19 mouse cellular contexts compared by ENCODE assay signal in genomic region chr2:104407913-104408312, GRCm38 (mm10). TPM values are rescaled to one million over a fixed set of nuclear protein-coding genes. Genes with fewer than 3 reads are reported as not detected.
DNase-seq lines count a peak whose midpoint lies in the region; ATAC-seq and TF ChIP-seq lines count a peak whose summit lies in the region.
"Had no signal": no experiment of that assay in that cellular context is flagged by ENCODE, and none has a peak within 500 bp of the region (broad histone marks: within the 10 kb centered on the region; RNA-seq: fewer than 3 reads in every experiment).

No protein-coding gene starts in this region.

- no peak for ATAC-seq in hindbrain, embryonic 14.5 days (ENCODE audit: low FRiP score)
- no peak for ATAC-seq in hindbrain, embryonic 11.5 days (ENCODE audit: low FRiP score)
- ATAC-seq in forebrain, embryonic 12.5 days (ENCODE audit: low FRiP score): no peak
- ATAC-seq in hindbrain, postnatal 0 days: no peak
- no peak for ATAC-seq in CD4-positive, CD25-positive, alpha-beta regulatory T cell, adult 4 months

- H3K4me2 ChIP-seq in hindbrain, embryonic 14.5 days (replicated peaks): peak overlapping the region; percentile 55
- H3K4me2 ChIP-seq in hindbrain, embryonic 11.5 days (replicated peaks; ENCODE audit: low read depth, low read length): no peak overlapping the region
- H3K4me2 ChIP-seq in forebrain, embryonic 12.5 days: peak overlapping the region; percentile 92; the same call in 1 of the 2 replicates
- H3K4me2 ChIP-seq in hindbrain, postnatal 0 days (ENCODE audit: low read depth, low read length): peak overlapping the region; percentile 79
- H3K4me2 ChIP-seq: lung, embryonic 15.5 days; stomach, embryonic 15.5 days had no signal

- peak overlapping the region; percentile 78 for H3K4me3 ChIP-seq in hindbrain, embryonic 14.5 days (replicated peaks; ENCODE audit: low read length)
- no peak overlapping the region for H3K4me3 ChIP-seq in hindbrain, embryonic 11.5 days (ENCODE audit: low read depth, low read length)
- H3K4me3 ChIP-seq in cortical plate, adult 2 months (ENCODE audit: insufficient read depth, low read length): peak overlapping the region; percentile 73
- no peak overlapping the region for H3K4me3 ChIP-seq in forebrain, embryonic 12.5 days (replicated peaks)
- H3K4me3 ChIP-seq in hindbrain, postnatal 0 days (ENCODE audit: low read length): peak overlapping the region; percentile 79
- H3K4me3 ChIP-seq: embryonic facial prominence, embryonic 10.5 days; lung, embryonic 15.5 days; stomach, embryonic 15.5 days had no signal

- H3K36me3 ChIP-seq in hindbrain, embryonic 14.5 days (replicated peaks; ENCODE audit: control insufficient read depth, insufficient read depth): no peaks in the 10 kb centered on the region
- no peaks in the 10 kb centered on the region for H3K36me3 ChIP-seq in hindbrain, embryonic 11.5 days (ENCODE audit: control insufficient read depth, insufficient read depth, low read length)
- no peaks in the 10 kb centered on the region for H3K36me3 ChIP-seq in forebrain, embryonic 12.5 days (replicated peaks)
- no peaks in the 10 kb centered on the region for H3K36me3 ChIP-seq in hindbrain, postnatal 0 days (ENCODE audit: insufficient read depth, low read length)
- H3K36me3 ChIP-seq: embryonic facial prominence, embryonic 10.5 days; lung, embryonic 15.5 days; stomach, embryonic 15.5 days had no signal

- 65% methylated on average over 4 of the region's 4 CpGs for WGBS in hindbrain, embryonic 14.5 days
- 69% methylated on average over 4 of the region's 4 CpGs for WGBS in hindbrain, embryonic 11.5 days
- WGBS in forebrain, embryonic 12.5 days: 64% methylated on average over 4 of the region's 4 CpGs
- WGBS in hindbrain, postnatal 0 days: 59% methylated on average over 4 of the region's 4 CpGs

- TF ChIP-seq POLR2A in cortical plate, adult 2 months (IDR thresholded peaks at IDR 0.05; ENCODE audit: extremely low read depth, insufficient read depth, low read length): no peak

- H3K27ac ChIP-seq in hindbrain, embryonic 14.5 days: no peak overlapping the region
- H3K27ac ChIP-seq in hindbrain, embryonic 11.5 days (ENCODE audit: low read depth, low read length): no peak overlapping the region
- H3K27ac ChIP-seq in cortical plate, adult 2 months (ENCODE audit: insufficient read depth, low read length): no peak overlapping the region
- H3K27ac ChIP-seq in forebrain, embryonic 12.5 days: no peak overlapping the region
- H3K27ac ChIP-seq in hindbrain, postnatal 0 days: no peak overlapping the region
- H3K27ac ChIP-seq: embryonic facial prominence, embryonic 10.5 days; liver, embryonic 14.5 days; lung, embryonic 15.5 days; stomach, embryonic 15.5 days had no signal

- H3K4me1 ChIP-seq in hindbrain, embryonic 14.5 days (replicated peaks; ENCODE audit: control insufficient read depth, insufficient read depth, low read length): peaks cover 25% of the 10 kb centered on the region
- H3K4me1 ChIP-seq in hindbrain, embryonic 11.5 days (replicated peaks; ENCODE audit: control insufficient read depth, insufficient read depth, low read length): no peaks in the 10 kb centered on the region
- H3K4me1 ChIP-seq in cortical plate, adult 2 months (ENCODE audit: control insufficient read depth, insufficient read depth, low read length): peaks cover 9% of the 10 kb centered on the region
- peaks cover 14% of the 10 kb centered on the region; the same call in 1 of the 2 replicates for H3K4me1 ChIP-seq in forebrain, embryonic 12.5 days
- H3K4me1 ChIP-seq in hindbrain, postnatal 0 days (ENCODE audit: insufficient read depth, low read length): peaks cover 17% of the 10 kb centered on the region

- peaks cover 10% of the 10 kb centered on the region; the same call in 1 of the 2 replicates for H3K27me3 ChIP-seq in hindbrain, embryonic 14.5 days (ENCODE audit: control insufficient read depth, insufficient read depth, low read length)
- H3K27me3 ChIP-seq in hindbrain, embryonic 11.5 days (ENCODE audit: control insufficient read depth, insufficient read depth, low read length): peaks cover 17% of the 10 kb centered on the region
- H3K27me3 ChIP-seq in forebrain, embryonic 12.5 days: peaks cover 54% of the 10 kb centered on the region
- no peaks in the 10 kb centered on the region for H3K27me3 ChIP-seq in hindbrain, postnatal 0 days (ENCODE audit: insufficient read depth, low read length)

- no peaks in the 10 kb centered on the region for H3K9me3 ChIP-seq in hindbrain, embryonic 14.5 days (ENCODE audit: control insufficient read depth, low read length)
- H3K9me3 ChIP-seq in hindbrain, embryonic 11.5 days (ENCODE audit: control insufficient read depth, low read length): no peaks in the 10 kb centered on the region
- no peaks in the 10 kb centered on the region for H3K9me3 ChIP-seq in forebrain, embryonic 12.5 days
- no peaks in the 10 kb centered on the region for H3K9me3 ChIP-seq in hindbrain, postnatal 0 days (ENCODE audit: low read length)
- H3K9me3 ChIP-seq: embryonic facial prominence, embryonic 10.5 days; lung, embryonic 15.5 days; stomach, embryonic 15.5 days had no signal

- DNase-seq in hindbrain, embryonic 14.5 days (ENCODE audit: low spot score): no peak
- no peak for DNase-seq in hindbrain, embryonic 11.5 days (ENCODE audit: low spot score)
- no peak for DNase-seq in hindbrain, postnatal 0 days (ENCODE audit: low spot score)
- no peak for DNase-seq in retina, postnatal 1 day
- DNase-seq in adrenal gland, postnatal 36 days: no peak
- DNase-seq: adrenal gland, adult 2 months; cerebellum, postnatal 36 days; gastrocnemius, postnatal 10 days; kidney, adult 11 months; right cerebral cortex, postnatal 25 days; thymus, adult 18-20 months had no signal

- TF ChIP-seq CTCF in cortical plate, adult 2 months (IDR thresholded peaks at IDR 0.05; ENCODE audit: extremely low read depth, insufficient read depth, low read length): no peak
- no peak for TF ChIP-seq CTCF in hindbrain, postnatal 0 days (IDR thresholded peaks at IDR 0.05; ENCODE audit: low read depth)

- no peak overlapping the region for H3K9ac ChIP-seq in hindbrain, embryonic 14.5 days
- H3K9ac ChIP-seq in hindbrain, embryonic 11.5 days (ENCODE audit: low read depth, low read length): no peak overlapping the region
- no peak overlapping the region for H3K9ac ChIP-seq in forebrain, embryonic 12.5 days
- no peak overlapping the region for H3K9ac ChIP-seq in hindbrain, postnatal 0 days (replicated peaks; ENCODE audit: low read length)
- H3K9ac ChIP-seq: liver, embryonic 14.5 days; lung, embryonic 15.5 days; stomach, embryonic 15.5 days had no signal

RNA-seq across cellular contexts. Expression of gene D430041D05Rik, which starts 2.9 kb away (rescaled TPM):
- polyA plus RNA-seq in hindbrain, embryonic 14.5 days (2014; fragmentation: Nextera tagmentation; extraction: Ambion mirVana): 13.4 and 14.5 TPM in 2 replicates
- 2.7 and 3.6 TPM in 2 replicates for polyA plus RNA-seq in hindbrain, embryonic 11.5 days (2014; fragmentation: Nextera tagmentation; extraction: Ambion mirVana)
- polyA plus RNA-seq in cortical plate, adult 2 months (2012; rRNA removed): 46.0 and 46.7 TPM in 2 replicates
- 4.2 and 4.5 TPM in 2 replicates for polyA plus RNA-seq in forebrain, embryonic 12.5 days (2016; fragmentation: Nextera tagmentation; extraction: Ambion mirVana)
- total RNA-seq in hindbrain, postnatal 0 days (2014; rRNA removed): 45.8 and 50.0 TPM in 2 replicates
- polyA plus RNA-seq in hindbrain, postnatal 0 days (2015; fragmentation: Nextera tagmentation; extraction: Ambion mirVana): 7.1 and 7.6 TPM in 2 replicates
- 10 to 100 TPM; 30.1 to 32.8 TPM for total RNA-seq in adrenal gland, postnatal 36 days (2021)
- not detected for polyA plus RNA-seq in CD4-positive, CD25-positive, alpha-beta regulatory T cell, adult 4 months (2017; shearing (Covaris generic))
- polyA plus RNA-seq: large intestine, adult 2 months had no signal

Comparison
In these comparisons a context has a peak if more than half of its experiments do, and no peak if none do; other contexts are left out.
1. H3K4me3 ChIP-seq: peak in hindbrain, embryonic 14.5 days (single experiment), cortical plate, adult 2 months (single experiment) and hindbrain, postnatal 0 days (single experiment); none in hindbrain, embryonic 11.5 days (single experiment) and forebrain, embryonic 12.5 days (single experiment).